Mouse (Mus musculus) induced T-regulatory cell, adult 2 months (primary cell): ENCODE measurements around the gene Kxd1.

Experiments
- DNase-seq: peaks from one replicate; pipeline ENCODE4 v3.0.0-alpha.2; 2012; ENCODE audit warnings: low read depth

Kxd1 gene

DNA sequence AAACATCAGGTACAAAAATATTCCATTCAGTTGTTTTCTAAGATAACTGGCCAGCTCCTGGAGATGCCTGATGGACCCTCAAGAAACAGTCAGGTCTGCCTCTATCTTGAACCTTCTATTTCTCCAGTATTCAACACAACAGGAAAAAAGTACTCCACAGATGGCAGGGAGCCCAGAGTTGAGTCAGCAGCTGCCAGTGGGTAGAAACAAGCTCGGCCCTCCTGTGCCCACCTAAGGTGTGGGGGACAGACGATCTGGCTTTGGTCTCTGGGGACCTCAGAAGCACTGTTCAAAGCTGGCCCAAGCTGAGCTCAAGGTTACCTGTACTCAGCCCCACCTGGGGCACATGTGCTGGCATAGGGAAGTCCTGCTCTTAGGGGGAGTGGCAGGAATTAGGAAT is 14.3 kb downstream of the Kxd1 start:
- no peak for DNase-seq

- DNase-seq = peak; percentile 61
Measured at GRCm38 (mm10) chr8:70512253-70512903, 15.4 kb downstream of the Kxd1 start.

DNA sequence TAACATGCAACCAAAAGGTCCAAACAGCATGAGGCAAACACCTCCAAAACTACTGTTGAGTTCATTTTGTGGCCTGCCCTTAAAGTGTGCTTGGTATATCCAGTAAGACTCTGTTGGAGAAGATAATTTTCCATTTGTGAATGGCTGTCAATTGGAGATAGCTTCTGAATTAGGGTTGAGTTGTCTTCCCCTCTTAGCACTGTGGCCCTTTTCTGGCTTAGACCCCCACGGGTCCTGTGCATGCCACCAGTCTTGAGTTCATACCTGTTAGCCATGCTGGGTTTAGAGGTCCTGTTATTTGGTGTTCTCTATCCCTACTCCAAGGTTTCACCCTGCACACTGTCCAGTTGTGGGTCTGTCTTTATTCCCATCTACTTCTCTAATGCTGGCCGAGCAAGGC is 16.0 kb downstream of the Kxd1 start:
- no peak for DNase-seq

DNA sequence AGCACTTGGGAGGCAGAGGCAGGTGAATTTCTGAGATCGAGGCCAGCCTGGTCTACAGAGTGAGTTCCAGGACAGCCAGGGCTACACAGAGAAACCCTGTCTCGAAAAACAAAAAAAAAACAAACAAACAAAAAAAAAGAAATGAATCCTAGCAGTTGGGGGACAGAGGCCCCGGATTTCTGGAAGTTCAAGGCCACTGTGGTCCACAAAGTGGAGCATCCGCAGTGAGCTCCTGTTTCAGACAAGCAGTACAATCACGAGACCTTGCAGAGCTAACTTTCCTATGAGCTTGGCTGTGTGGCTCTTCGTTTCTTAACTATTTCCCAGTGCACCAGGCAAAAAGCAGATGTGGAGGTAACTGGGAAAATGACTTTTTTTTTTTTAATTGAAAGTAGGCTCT is 16.6 kb downstream of the Kxd1 start:
- peak; percentile 40 for DNase-seq

DNA sequence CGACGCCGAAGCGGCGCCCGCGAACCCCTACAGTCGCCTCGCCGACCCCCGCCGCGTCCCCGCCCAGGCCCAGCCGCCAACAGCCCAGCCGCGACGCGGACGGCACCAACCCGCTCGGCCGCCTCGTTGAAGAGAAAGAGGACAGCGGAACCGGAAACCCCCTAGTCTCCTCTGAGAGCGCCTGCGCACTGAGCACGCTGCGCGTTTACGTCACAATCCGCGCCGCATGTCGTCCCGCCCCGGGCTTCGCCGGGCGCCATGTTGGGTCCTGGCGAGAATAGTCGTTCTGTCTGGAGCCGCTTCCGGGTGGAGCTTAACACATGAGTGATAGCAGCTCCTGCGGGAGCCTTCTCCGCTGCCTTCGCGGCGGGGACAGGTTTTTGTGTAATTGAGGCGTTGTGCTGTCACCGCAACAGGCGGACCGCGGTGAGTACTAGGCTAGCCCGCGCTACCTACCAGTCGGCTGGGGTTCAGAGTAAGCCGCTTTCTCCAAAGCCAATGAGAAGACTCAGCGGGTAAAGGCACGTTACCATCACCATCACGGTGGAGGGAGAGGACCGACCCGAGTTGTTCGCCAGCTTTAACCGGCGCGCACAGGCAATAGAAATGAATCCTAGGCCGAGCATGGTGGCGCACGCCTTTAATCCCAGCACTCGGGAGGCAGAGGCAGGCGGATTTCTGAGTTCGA is 17.4 kb downstream of the Kxd1 start, which contains the start of gene Uba52:
Gene Uba52 (minus strand): TSS at position 574 of the 688 bp plus-strand sequence.
- DNase-seq = peak; percentile 99

DNA sequence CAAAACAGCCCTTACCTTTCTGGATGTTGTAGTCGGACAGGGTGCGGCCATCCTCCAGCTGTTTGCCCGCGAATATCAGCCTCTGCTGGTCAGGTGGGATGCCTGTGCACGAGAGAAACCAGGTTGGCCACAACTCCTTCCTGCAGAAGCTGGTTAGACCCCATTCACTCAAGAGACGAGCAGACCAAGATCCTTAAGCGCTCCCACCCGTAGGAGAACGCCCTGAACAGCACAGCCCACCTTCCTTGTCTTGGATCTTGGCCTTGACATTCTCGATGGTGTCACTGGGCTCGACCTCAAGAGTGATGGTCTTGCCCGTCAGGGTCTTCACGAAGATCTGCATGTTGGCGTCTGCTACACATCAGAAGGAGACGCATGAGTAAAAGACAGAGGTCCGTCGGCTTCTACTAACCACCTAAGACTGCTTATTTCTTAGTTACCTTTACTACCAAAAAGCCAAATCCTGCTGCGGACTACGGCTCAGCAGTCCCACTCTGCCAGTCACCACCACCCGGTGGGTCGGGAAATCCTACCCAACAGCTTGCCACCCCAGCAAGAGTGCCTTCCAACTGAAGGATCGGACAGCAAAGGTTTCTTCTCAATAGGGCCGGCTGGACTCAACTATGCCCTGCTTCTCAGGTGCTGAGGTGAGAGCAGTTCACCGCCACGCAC is 18.3 kb downstream of the Kxd1 start:
- DNase-seq = peak; percentile 42

DNA sequence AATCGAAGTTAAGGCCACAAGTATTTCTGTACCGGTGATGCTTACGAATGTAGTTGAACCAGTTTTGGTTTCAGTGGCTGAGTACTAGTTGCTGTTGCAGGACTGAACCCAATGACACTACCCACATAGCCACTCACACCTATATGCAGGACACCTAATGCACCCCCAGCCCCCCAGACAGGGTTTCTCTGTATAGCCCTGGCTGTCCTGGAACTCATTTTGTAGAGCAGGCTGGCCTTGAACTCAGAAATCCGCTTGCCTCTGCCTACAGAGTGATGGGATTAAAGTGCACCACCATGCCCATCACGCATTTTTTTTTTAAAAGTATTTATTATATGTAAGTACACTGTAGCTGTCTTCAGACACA is 20.7 kb downstream of the Kxd1 start:
- DNase-seq = no peak

DNA sequence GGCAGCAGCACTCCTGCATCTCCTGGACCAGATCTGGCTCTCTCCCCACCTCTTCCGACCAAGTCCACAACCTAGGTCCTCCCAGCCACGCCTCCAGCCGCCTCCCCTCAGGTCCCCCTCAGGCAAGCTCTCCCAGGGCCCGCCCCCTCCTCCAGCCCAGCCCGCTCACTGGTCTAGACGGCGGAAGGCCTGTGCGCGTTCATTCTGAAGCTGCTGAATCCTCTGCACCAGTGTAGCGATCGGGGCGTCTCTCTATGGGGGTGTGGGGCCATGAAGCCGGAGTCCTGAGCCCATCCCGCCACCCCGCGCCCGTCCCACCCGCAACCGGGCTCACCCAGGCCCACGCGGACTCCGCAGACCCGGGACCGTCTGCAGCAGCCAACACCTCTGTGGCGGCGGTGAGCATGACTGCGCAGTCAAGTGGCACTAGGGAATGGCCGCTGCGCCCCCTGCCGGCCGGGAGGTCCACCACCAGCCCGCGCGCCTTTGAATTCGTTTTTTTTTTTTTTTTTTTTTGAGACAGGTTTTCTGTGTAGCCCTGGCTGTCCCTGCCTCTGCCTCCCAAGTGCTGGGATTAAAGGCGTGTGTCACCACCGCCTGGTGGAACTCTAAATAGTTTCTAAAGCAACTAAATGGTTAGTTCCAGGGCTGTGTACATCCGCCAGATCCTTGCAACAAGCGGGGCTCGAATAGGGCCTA is 21.3 kb downstream of the Kxd1 start, which contains the start of gene Rex1bd:
Gene Rex1bd (minus strand): TSS at position 425 of the 699 bp plus-strand sequence.
- DNase-seq = peak; percentile 96

GRCm38 (mm10) chr8:70505698-70506327 is 21.9 kb downstream of the Kxd1 start:
- DNase-seq = no peak

- peak; percentile 92 for DNase-seq
Measured at GRCm38 (mm10) chr8:70504851-70505250, 22.9 kb downstream of the Kxd1 start.

DNA sequence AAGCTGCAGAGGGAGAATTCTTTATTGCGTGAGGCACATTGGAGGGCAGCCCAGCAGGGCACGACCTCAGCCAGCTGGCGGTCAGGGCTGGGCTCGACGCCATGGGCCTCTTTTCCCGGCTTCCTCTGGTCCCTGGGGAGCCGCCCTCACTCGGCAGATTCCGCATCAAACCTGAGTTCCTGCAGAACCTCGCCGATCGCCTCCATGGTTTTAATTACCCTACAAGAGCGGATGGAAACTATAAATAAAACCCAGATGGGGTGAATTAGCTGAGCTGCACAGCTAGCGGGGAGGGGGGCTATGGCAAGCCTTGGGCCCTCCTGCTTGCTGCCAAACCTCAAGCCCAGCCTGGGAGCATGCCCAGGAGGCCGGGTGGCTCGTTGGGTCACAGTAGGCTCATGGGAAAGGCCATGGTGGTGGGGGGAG is 23.5 kb downstream of the Kxd1 start:
- no peak for DNase-seq

- DNase-seq = peak; percentile 79
Measured at GRCm38 (mm10) chr8:70503062-70503750, 24.6 kb downstream of the Kxd1 start.

- DNase-seq = no peak
Measured at GRCm38 (mm10) chr8:70502540-70502939, 25.2 kb downstream of the Kxd1 start.

DNA sequence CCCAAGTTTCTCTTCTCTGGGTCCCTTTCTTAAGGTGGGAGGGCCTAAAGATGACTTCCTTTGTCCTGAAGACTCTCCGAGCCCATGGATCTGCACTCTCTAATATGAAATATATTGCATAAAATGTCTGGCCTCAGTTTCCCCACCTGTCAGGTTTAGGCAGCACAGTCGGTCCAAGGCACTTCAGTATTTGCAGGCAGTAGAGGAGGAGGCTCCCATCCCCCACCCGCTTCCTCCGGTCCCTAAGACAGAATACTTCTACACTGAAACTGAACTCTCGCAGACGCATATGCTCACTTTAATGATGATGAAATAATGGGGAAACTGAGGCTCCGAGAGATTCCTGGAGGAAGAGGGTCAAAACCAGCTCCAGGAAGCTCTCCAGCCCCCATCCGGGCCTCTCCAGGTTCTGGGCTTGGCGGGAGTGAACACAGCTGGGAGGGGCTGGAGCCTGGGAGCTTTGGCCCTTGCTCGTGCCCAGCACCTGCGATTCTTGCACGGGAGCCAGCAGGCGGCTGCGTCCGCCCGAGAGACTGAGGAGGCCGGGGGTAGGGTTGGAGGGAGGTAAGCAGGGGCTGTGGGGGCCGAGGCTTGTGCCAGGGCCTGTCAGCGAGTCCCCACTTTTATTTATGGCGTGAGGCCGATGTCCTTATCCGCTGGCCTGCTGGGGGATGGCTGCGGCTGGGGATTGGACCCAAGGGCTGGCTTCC is 25.8 kb downstream of the Kxd1 start:
- DNase-seq = peak; percentile 31

- DNase-seq = peak; percentile 79
Measured at GRCm38 (mm10) chr8:70500386-70501301, 27.1 kb downstream of the Kxd1 start.

DNA sequence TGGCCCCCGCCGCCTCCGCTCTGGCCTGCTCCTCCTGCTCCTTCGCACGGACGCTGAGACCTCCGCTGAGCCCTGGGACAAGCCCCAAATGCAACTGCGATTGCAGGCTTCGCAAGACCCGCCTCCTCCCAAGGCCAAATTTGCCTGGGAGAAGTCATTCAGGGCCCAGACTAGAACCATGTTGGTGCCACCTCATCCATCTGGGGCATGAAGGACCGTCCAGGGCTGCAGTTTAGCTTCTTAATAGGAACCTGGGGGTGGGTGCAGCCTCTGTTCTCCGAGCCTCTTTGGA is 32.0 kb downstream of the Kxd1 start:
- DNase-seq = no peak

DNA sequence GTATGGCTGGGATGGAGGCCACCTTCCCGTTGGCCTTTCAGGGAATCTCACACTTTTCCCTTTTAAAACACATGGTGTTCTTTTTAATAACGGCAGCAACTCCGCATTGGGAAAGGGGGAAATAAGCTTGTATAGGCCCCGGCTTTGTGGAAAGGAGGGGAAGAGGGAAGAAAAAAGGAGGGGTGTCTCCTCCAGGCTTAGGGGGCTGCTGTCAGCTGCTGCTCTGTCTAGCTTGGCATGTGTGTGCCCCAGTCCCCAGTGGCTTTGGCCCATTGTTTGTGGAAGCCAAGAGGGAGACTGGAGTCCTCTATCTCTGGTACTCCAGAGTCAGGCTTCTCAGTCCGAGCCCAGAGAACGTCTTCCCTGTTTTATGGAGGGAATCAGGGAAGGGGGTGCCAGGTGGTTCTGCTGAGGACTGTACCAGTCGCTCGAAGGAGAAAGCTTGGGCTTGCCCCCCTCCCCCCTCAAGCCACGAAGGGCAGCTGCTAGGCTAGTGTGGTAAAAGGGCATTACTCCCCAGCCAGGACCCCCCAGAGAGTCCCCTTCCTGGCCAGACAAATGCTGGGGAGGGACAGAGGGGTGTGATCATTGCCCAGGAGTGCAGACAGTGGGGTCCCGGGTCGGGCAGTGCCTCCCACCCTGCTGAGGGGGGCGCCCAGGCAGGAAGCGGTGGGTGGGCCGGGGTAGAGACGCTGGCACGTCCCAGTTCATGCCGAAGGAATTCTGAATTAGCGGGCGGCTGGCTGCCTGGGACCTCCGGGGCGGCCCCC is 32.6 kb downstream of the Kxd1 start:
- no peak for DNase-seq

DNA sequence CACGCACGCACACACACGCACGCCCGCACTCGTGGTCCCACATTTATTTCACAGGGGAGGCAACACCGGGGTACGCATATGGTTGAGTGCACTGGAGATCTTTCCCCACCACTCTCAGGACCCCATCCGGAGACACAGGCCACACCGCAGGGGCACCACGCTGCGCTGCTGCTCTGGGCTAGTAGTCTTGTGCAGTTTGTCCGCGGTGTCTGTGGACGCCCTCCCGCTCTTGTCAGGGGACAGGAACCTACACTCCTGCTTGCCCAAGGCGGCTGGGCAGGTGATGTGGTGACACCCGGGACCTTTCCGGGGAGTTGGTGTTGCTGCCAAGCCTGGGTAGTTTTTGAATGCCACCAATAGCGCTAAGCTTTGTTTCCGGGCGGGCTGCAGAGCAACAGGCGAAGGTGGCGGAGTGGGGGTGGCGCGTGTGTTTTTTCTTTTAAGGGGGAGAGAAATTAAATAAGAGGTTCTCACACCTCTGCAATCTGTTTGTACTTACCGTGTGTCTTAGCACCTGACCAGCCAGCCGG is 33.3 kb downstream of the Kxd1 start:
- DNase-seq = peak; percentile 50
